21 mouse cellular contexts compared by ENCODE assay signal in genomic region chr11:115516942-115517341, GRCm38 (mm10).
"Had no signal": no experiment of that assay in that cellular context is flagged by ENCODE, and none has a peak within 500 bp of the region (broad histone marks: within the 10 kb centered on the region; RNA-seq: fewer than 3 reads in every experiment).

No protein-coding gene starts in this region.

- ATAC-seq: liver, postnatal 0 days; lung, postnatal 0 days; midbrain, embryonic 13.5 days; midbrain, embryonic 15.5 days had no signal

- H3K36me3 ChIP-seq: lung, embryonic 15.5 days had no signal

- H3K27ac ChIP-seq: liver, embryonic 15.5 days; lung, embryonic 15.5 days; macrophage; midbrain, embryonic 13.5 days; midbrain, embryonic 15.5 days; neural tube, embryonic 13.5 days; neural tube, embryonic 15.5 days had no signal

- H3K4me2 ChIP-seq: liver, embryonic 15.5 days; lung, embryonic 15.5 days; midbrain, embryonic 11.5 days; midbrain, embryonic 13.5 days; midbrain, embryonic 15.5 days; neural tube, embryonic 13.5 days; neural tube, embryonic 15.5 days had no signal

- H3K4me3 ChIP-seq: liver, embryonic 15.5 days; lung, embryonic 15.5 days; megakaryocyte, embryonic 14.5 days; midbrain, embryonic 13.5 days; midbrain, embryonic 15.5 days; neural tube, embryonic 13.5 days; neural tube, embryonic 15.5 days had no signal

- H3K27me3 ChIP-seq: liver, embryonic 15.5 days; lung, embryonic 15.5 days; megakaryocyte, embryonic 14.5 days; midbrain, embryonic 13.5 days; midbrain, embryonic 15.5 days; neural tube, embryonic 13.5 days; neural tube, embryonic 15.5 days had no signal

- H3K9ac ChIP-seq: liver, embryonic 15.5 days; liver, postnatal 0 days; lung, embryonic 15.5 days; midbrain, embryonic 13.5 days; midbrain, embryonic 15.5 days; neural tube, embryonic 13.5 days; neural tube, embryonic 15.5 days had no signal

- DNase-seq: liver, postnatal 0 days; lung, adult 2 months; lung, postnatal 14 days; lung, postnatal 36 days; retina, postnatal 1 day; right cerebral cortex, adult 18-20 months; right cerebral cortex, postnatal 25 days; right cerebral cortex, postnatal 4 days; thymus, adult 18-20 months; thymus, postnatal 14 days; thymus, postnatal 36 days had no signal

- H3K9me3 ChIP-seq: liver, embryonic 15.5 days; lung, embryonic 15.5 days; megakaryocyte, embryonic 14.5 days; midbrain, embryonic 13.5 days; midbrain, embryonic 15.5 days; neural tube, embryonic 13.5 days; neural tube, embryonic 15.5 days had no signal
